Mouse (Mus musculus): ENCODE measurements around the gene Add1.

- TF ChIP-seq GATA1 (IDR thresholded peaks at IDR 0.05; ENCODE audit: low read length) (no peak), TAL1 (IDR thresholded peaks at IDR 0.05; ENCODE audit: low read length) (no peak)
Measured at GRCm38 (mm10) chr5:34542166-34542565, 31.3 kb upstream of the Add1 start.

Measured in erythroblast, embryonic 14.5 days (primary cell).